Mouse (Mus musculus): ENCODE data around the gene Cpne7.

GRCm38 (mm10) chr8:123122670-123123069 lies 5.5 kb downstream of the Cpne7 start:
- no peak for TF ChIP-seq CTCF (IDR thresholded peaks at IDR 0.05; ENCODE audit: borderline replicate concordance, insufficient read depth, low read depth, low read length)
- no peak for TF ChIP-seq POLR2A (IDR thresholded peaks at IDR 0.05; ENCODE audit: borderline replicate concordance, insufficient read depth, low read length)

All from cerebellum, adult 2 months (tissue).